Mouse (Mus musculus) B cell, adult (primary cell): ENCODE measurements around the gene Atrx. TPM values are rescaled to one million over a fixed set of nuclear protein-coding genes. Genes with fewer than 3 reads are reported as not detected.

Experiments
- total RNA-seq: library from RNA; stranded (reverse); gene quantifications from 4 replicates; pipeline ENCODE4 v1.2.4, GENCODE M21; 2023; ENCODE audit not compliant: inconsistent age

Gene Atrx
- total RNA-seq = 211 to 240 TPM (median 227 TPM) in 4 replicates

DNA sequence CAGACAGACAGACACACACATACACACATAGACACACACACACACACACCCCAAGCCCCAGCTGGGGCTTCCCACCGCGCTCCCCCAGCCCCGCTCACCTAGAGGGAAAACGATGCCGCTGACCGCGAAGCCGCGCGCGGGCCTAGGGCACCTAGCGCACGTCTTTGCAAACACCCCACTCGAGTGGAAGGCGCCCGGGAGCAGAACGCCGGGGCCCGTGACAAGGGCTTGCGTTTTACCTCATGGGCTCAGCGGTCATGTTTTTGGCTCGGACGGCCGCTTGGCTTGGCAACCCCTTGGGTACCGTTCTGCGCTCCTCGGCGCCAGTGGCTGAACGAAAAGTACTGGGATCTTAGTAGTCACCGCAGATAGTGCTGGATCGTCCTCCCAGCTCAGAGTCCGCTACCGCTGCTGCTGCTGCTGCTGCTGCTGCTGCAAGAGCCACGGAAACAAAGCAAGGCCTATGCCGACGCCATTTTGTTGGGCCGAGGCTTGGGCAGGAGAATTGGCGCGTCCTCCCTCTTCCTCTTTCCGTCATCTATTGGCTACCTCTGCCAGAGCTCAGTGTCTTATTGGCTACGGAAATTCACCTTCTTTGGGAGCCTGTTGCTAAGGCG lies at the start of gene Atrx:
Gene Atrx, minus strand, starts transcription at position 543 of the 617 bp plus-strand sequence.

DNA sequence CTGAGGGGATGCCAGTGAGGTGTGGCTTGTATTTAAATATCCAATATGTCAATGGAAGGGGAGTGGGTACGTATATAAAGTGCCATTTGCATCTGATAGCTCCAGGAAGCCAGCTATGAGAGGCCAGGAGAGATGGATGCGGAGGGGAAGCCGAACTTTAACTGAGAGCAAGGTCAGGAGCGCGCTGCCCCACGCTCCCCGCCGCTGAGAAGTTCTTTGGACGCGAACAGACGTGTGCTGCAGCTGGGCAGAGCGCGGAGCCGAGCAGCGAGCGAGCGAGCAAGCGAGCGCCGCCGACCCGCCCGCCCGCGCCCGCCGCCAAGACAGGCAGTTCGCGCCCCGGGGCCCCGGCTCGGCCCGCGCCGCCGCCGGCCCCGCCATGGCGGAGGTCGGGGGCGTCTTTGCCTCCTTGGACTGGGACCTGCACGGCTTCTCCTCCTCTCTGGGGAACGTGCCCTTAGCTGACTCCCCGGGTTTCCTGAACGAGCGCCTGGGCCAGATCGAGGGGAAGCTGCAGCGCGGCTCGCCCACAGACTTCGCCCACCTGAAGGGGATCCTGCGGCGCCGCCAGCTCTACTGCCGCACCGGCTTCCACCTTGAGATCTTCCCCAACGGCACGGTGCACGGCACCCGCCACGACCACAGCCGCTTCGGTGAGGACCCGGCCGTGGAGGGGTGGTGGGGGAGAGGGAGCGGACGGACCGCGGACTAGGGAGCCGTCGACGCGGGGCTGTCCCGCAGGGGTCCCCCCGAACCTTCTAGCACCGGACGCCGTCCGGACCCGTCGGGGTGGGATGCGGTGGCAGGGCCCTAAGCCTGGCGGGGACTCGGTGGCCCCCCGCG lies 164.8 kb downstream of the Atrx start, which contains the start of gene Fgf16:
Gene Fgf16, plus strand, starts transcription at position 118 of the 843 bp plus-strand sequence.

Other genes starting within 250 kb of the Atrx start
- not detected in 4 replicates for gene Fgf16, start 165.1 kb downstream of the Atrx start, total RNA-seq
- 34.0 to 41.2 TPM (median 35.9 TPM) in 4 replicates for gene Magt1, start 82.5 kb upstream of the Atrx start, total RNA-seq
- gene Cox7b, start 86.3 kb upstream of the Atrx start, total RNA-seq = 108 to 126 TPM (median 114 TPM) in 4 replicates
- 12.9 to 16.9 TPM (median 15.2 TPM) in 4 replicates for gene Atp7a, start 97.9 kb upstream of the Atrx start, total RNA-seq
- 0.27 to 0.84 TPM (median 0.45 TPM) in 4 replicates for gene Tlr13, start 213.8 kb upstream of the Atrx start, total RNA-seq